Mouse (Mus musculus) hematopoietic stem cell, adult 5-6 weeks (primary cell): ENCODE measurements around the gene Qser1. TPM values are rescaled to one million over a fixed set of nuclear protein-coding genes. Genes with fewer than 3 reads are reported as not detected.

Experiments used
- ATAC-seq, 2 experiments: fragments of 125-278 bp in 1 of 2; replicated peaks in 1 of 2; 2 replicates each; pipeline ENCODE4 v1.8.0; 2016 to 2017; ENCODE audit warnings: inconsistent platforms in 2 of 2, mild to moderate bottlenecking in 2 of 2, moderate number of reproducible peaks in 2 of 2, low read depth in 1 of 2, moderate TSS enrichment in 1 of 2; ENCODE audit not compliant: low FRiP score in 2 of 2, poor library complexity in 2 of 2, severe bottlenecking in 2 of 2, insufficient read depth in 1 of 2, low TSS enrichment in 1 of 2
- total RNA-seq: library from RNA; stranded (forward); fragments of 172-1452, 232-1000 nt; gene quantifications from 2 replicates; pipeline ENCODE4 v1.2.3, GENCODE M21; 2017

The Qser1 gene
- total RNA-seq, 1 experiment from 2014 or later = 13.9 TPM

DNA sequence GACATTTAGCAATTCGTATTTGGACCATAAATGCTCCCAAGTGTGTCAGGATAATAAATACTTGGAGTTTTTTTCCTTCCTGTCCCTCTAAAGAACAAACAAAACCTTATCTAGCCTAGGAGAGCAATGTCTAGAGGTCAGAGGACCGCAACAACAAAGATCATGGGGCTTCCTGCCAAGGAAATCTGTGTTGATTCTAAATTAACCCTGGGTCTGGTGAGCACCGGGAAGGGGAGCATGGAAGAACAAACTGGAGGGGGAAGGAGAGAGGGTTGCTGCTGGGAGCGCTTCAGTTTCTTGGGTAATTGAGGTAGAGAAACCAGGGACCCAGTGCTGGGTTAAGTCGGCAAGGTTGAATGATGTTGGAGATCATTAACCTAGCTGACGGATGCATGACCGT lies 73.4 kb downstream of the Qser1 start:
- ATAC-seq = no peak

DNA sequence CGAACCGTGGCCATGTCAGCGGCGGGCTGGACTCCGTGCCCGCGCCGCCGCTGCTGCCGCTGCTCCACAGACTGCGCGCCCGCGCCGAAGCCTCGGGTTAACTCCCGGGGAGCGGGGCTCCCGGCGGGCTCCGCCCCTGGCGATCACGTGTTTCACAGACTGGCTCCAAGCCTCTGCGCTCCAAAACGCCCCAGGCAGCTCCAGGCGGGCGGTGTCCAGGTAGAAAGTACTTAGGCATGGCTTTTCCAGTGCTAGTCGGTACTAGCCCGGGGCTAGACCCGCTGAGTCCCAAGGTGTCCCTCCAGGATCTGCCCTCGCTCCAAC lies 73.9 kb downstream of the Qser1 start, which contains the start of gene Depdc7:
TSS of gene Depdc7 (minus strand) at position 138 of the 324 bp plus-strand sequence.
- ATAC-seq = peak; percentile 73 to 83

DNA sequence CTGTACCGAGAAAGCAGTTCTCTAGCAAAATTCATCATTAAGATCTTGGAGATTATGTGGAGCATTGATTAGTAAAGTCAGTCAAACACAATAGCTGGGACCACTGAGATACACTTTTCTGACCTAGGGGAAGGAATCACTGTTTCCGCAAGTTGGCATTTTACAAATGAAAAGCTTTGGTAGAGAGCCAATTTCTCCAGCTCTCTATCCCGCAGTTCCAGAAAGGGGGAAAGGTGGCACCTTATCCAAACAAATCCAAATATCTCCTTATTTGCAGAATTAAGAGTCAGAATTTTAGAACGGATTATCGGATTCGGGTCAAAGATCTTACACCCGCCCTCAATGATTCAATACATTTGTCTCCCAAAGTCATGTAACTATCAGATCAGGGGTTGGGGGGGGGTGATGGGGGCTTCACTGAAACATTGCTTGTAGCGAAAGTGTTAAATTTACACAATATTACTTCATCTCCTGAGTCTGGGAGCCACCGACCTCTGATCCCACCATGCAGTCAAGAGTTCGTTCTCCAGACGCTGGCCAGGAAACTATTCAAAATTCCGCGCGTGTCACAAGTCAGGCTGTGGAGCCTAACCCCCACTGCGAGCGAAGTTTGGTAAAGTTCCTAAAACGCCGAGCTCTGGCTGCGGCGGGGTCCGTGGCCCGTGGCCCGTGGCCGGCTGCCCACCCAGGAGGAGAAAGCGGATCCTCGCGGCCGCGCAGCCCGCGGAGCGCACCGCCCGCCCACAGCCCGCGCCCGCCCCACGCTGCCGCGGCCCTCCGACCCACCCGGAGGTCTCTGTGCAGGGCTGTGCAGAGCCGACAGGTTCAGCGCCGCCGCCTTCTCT lies 74.4 kb downstream of the Qser1 start:
- peak; percentile 34 to 42; a peak in 2 of 4 replicates for ATAC-seq

DNA sequence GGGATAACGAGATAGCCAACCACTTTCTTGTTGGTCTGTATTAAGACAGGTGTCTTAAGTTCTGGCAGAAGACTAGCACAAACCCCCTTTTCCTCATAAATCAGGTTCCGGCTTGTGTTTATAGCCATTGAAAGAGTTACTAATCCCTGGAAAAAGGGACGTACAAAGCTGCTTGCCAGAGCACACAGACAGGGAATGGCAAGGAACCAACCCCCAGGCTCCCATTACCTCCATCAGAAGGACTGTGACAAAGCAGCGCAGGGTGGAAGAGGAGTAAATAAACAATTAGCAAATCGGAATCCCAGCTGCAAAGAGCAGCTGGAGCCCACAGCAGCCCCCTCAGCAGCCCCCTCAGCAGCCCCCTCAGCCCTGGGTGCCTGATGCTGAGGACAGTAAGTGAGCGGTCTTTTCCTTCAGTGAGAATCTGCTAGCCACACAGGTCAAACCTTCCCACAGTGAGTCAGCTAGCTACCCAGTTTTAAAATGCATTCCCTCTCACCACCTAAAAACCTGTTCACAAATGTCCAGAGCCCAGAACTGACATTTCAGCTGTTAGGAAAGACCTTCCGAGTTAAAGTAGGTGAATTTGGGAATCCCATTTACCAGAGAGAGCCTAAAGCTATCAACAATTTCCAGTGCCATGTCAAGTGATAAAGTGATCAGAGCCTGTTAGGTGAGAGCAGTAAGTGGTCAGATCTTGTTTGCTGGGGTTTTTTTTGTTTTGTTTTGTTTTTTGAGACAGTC lies 75.4 kb downstream of the Qser1 start:
- ATAC-seq = no peak

- ATAC-seq = no peak
Observed at GRCm38 (mm10) chr2:104740248-104740949, 76.2 kb downstream of the Qser1 start.

DNA sequence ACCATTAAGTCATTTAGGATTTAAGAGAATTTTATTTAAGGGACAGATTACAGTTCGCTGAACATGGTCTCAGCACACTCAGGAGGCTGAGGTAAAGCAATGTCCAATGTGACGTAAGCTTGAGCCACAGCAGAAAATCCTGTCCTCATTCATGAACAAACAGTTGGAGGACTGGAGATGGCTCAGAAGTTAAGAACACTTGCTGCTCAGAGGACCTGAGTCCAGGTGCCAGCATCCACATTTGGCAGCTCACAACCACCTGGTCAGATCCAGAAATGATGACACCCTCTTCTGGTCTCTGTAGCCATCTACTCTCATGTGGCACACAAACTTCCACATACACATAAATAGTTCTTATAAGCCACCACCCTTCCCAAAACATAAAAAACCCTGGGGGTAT lies 76.9 kb downstream of the Qser1 start:
- no peak for ATAC-seq

- no peak for ATAC-seq
Observed at GRCm38 (mm10) chr2:104736241-104736640, 80.3 kb downstream of the Qser1 start.

DNA sequence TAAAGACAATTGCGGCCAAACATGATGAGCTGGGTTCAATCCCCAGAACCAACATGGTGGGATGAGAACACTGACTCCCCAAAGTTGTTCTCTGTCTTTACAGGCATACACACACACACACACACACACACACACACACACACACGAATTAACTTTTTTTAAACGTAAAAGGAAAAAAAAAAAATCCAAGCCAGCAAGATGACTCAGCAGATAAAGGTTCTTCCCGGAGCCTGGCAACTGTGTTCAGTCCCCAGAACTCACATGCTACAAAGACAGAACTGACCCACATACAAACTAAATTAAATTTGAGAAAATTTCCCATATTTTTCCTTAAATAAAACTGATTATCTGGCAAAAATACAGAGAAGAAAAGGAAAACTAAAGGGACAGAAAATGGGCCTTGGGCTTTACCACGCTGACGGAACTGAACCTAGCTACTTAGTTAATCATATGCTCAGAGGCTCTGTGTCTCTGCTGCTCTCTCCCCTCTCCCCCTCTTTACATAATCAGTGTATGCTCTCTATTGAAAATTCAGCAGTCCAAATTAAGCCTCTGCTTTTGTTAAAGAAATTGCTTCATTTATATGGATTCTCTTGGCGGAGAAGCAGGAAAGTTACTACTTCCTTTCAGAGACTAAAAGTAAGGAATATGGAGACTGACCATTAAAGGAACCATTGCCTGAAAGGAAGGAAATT lies 83.9 kb downstream of the Qser1 start:
- ATAC-seq = 0 out of 4 replicates have a peak, but pooled peaks of 1 of the 2 experiments have one; percentile 17

- ATAC-seq = peak; percentile 69 to 81
Observed at GRCm38 (mm10) chr2:104732033-104732444, 84.5 kb downstream of the Qser1 start.

DNA sequence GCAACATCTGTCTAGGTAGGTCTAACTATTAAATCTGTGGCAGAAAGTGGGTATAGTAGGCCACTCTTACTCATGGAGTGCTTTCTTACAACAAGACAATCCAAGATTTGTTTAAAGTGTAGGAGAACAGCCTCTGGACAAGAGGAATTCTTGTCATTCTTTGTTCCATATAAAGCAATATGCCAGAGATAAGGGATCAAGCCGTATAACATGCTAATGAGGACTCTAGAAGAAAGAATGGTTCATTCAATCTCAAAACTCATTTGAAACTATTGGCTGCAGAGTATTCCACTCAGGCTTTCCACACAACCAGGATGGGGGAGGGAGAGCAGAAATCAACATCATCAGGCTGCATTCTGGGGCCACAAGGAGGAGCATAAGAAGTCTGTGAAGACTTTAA lies 89.2 kb downstream of the Qser1 start:
- ATAC-seq = no peak

DNA sequence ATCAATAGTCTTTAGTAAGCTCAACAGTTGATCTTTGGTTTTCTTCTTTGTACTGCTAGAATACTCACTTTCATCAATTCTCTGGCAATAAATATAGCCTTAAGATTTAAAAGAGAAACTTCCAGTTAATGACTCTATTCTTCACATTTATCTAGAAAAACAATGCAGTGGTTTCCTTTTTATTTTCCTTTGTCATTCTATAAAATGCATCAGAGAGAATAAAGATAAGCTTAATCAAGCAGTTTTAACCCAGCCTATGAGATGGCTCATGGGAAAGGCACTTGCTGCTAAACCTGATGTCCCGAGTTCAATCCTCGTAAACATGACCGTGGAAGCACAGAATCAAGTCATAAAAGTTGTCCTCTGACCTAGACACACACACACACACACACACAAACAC lies 94.5 kb downstream of the Qser1 start:
- ATAC-seq = no peak

- ATAC-seq = no peak
Observed at GRCm38 (mm10) chr2:104717827-104718226, 98.7 kb downstream of the Qser1 start.

DNA sequence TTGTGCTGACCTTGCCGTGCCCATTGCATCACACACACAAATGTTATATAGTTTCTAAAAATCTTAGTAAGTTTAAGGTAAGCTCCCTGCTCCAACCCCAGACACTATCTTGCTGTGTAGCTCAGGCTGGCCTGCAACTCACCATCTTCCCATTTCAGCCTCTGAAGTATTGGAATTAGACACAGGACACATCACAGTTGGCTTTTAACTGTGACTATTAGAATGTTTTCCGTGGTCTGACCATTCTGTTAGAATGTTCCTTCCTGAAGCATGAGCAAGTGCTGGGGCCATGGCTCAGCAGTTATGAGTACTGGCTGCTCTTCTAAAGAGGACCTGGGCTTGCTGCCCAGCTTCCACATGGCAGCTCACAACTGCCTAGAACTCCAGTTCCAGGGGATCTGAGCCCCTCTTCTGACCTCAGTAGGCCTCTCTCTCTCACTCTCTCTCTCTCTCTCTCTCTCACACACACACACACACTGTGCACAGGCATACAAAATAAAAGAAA lies 99.3 kb downstream of the Qser1 start:
- ATAC-seq = peak; percentile 46 to 60; a peak in 1 of 4 replicates

DNA sequence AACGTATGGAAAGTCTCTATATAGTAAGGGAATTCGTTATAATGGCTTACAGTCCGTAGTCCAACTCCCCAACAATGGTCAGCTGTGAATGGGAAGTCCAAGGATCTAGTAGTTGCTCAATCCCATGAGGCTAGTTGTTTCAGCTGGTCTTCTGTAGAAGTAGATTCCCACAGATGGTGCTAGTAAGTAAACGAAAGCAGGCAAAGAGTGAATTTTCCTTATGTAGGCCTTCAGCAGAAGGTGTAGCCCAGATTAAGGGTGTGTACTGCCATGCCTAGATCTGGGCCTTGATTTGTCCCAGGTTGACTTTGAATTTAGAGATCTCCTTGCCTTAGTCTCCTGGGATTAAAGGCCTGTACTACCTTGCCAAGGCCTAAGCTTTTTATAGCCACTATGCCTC lies 100.3 kb downstream of the Qser1 start, which contains the start of gene Pin1rt1:
TSS of gene Pin1rt1 (minus strand) at position 101 of the 400 bp plus-strand sequence.
- ATAC-seq = no peak

DNA sequence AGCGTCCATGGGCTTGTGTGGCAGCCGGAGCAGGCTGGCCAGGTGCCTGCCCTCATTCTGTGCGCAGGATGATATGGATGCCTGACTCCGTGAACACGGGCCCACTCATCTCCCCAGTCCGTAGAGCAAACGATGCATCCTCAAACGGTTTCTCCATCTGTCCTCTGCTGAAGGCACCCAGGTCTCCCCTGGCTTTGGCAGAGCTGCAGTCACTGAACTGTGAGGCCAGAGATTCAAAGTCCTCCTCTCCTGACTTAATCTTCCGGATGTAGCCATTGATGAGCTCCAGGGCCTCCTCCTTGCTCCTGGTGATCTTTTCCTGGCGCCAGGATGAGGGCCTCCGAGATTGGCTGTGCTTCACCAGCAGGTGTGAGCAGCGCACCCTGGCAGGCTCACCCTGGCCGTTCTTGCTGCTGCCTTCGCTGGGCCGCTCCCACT lies 102.3 kb downstream of the Qser1 start:
- no peak for ATAC-seq

GRCm38 (mm10) chr2:104712486-104712809 lies 104.1 kb downstream of the Qser1 start:
- peak in 1 of 2 experiments; percentile 19; a peak in 1 of 4 replicates for ATAC-seq
